Mouse (Mus musculus): ENCODE measurements at regions not wholly inside any gene's neighbourhood (a gene's known extent, or its start where the extent isn't known, plus 50 kb on each side); places are given as distances from the start of the nearest gene placed in this dataset.

GRCm38 (mm10) chr13:48003126-48003525, 257.9 kb upstream of the Id4 start:
- H3K4me3 ChIP-seq (ENCODE audit: control insufficient read depth in 1 of 2, insufficient read depth in 1 of 2, low read depth in 1 of 2, low read length in 2 of 2): no peak overlapping the region
- H3K36me3 ChIP-seq (ENCODE audit: control insufficient read depth, insufficient read depth, low read length): no peaks in the 10 kb centered on the region
- no peak overlapping the region for H3K27ac ChIP-seq (replicated peaks in 1 of 2; ENCODE audit: control insufficient read depth in 1 of 2, insufficient read depth in 1 of 2, low read depth in 2 of 2, low read length in 2 of 2)
- no peaks in the 10 kb centered on the region for H3K27me3 ChIP-seq (ENCODE audit: control insufficient read depth, insufficient read depth, low read length)
- ATAC-seq (ENCODE audit: insufficient number of reproducible peaks, insufficient read depth, low FRiP score, low read depth): no peak
- H3K9me3 ChIP-seq (ENCODE audit: control insufficient read depth, low read length): no peaks in the 10 kb centered on the region
- no peaks in the 10 kb centered on the region for H3K4me1 ChIP-seq (ENCODE audit: control insufficient read depth in 2 of 2, insufficient read depth in 2 of 2, low read length in 2 of 2)
- 86% methylated on average over 4 of the region's 4 CpGs for WGBS
- H3K9ac ChIP-seq (ENCODE audit: low read length): no peak overlapping the region
- H3K4me2 ChIP-seq (ENCODE audit: low read length): no peak overlapping the region

- Histone ChIP-seq H3K9me3 (ENCODE audit: control insufficient read depth, low read length) (no peaks in the 10 kb centered on the region), H3K36me3 (ENCODE audit: control insufficient read depth, insufficient read depth, low read length) (no peaks in the 10 kb centered on the region), H3K4me2 (ENCODE audit: low read length) (no peak overlapping the region), H3K27me3 (ENCODE audit: control insufficient read depth, insufficient read depth, low read length) (no peaks in the 10 kb centered on the region), H3K27ac (replicated peaks in 1 of 2; ENCODE audit: control insufficient read depth in 1 of 2, insufficient read depth in 1 of 2, low read depth in 2 of 2, low read length in 2 of 2) (no peak overlapping the region), H3K9ac (ENCODE audit: low read length) (no peak overlapping the region), H3K4me1 (ENCODE audit: control insufficient read depth in 2 of 2, insufficient read depth in 2 of 2, low read length in 2 of 2) (no peaks in the 10 kb centered on the region), H3K4me3 (ENCODE audit: control insufficient read depth in 1 of 2, insufficient read depth in 1 of 2, low read depth in 1 of 2, low read length in 2 of 2) (no peak overlapping the region)
- ATAC-seq (ENCODE audit: insufficient number of reproducible peaks, insufficient read depth, low FRiP score, low read depth): no peak
- WGBS: 53% methylated on average over 7 of the region's 7 CpGs
Observed at GRCm38 (mm10) chr13:48013336-48013750, 247.7 kb upstream of the Id4 start.

GRCm38 (mm10) chr13:48015296-48015695, 245.7 kb upstream of the Id4 start:
- Histone ChIP-seq H3K4me1 (ENCODE audit: control insufficient read depth in 2 of 2, insufficient read depth in 2 of 2, low read length in 2 of 2) (no peaks in the 10 kb centered on the region), H3K27me3 (ENCODE audit: control insufficient read depth, insufficient read depth, low read length) (no peaks in the 10 kb centered on the region), H3K9ac (ENCODE audit: low read length) (no peak overlapping the region), H3K9me3 (ENCODE audit: control insufficient read depth, low read length) (no peaks in the 10 kb centered on the region), H3K4me2 (ENCODE audit: low read length) (no peak overlapping the region), H3K27ac (replicated peaks in 1 of 2; ENCODE audit: control insufficient read depth in 1 of 2, insufficient read depth in 1 of 2, low read depth in 2 of 2, low read length in 2 of 2) (no peak overlapping the region), H3K4me3 (ENCODE audit: control insufficient read depth in 1 of 2, insufficient read depth in 1 of 2, low read depth in 1 of 2, low read length in 2 of 2) (no peak overlapping the region), H3K36me3 (ENCODE audit: control insufficient read depth, insufficient read depth, low read length) (no peaks in the 10 kb centered on the region)
- ATAC-seq (ENCODE audit: insufficient number of reproducible peaks, insufficient read depth, low FRiP score, low read depth): no peak
- WGBS: 72% methylated on average over 4 of the region's 4 CpGs

- H3K4me2 ChIP-seq (ENCODE audit: low read length): no peak overlapping the region
- no peaks in the 10 kb centered on the region for H3K9me3 ChIP-seq (ENCODE audit: control insufficient read depth, low read length)
- no peaks in the 10 kb centered on the region for H3K36me3 ChIP-seq (ENCODE audit: control insufficient read depth, insufficient read depth, low read length)
- WGBS: 86% methylated on average over 3 of the region's 3 CpGs
- H3K27me3 ChIP-seq (ENCODE audit: control insufficient read depth, insufficient read depth, low read length): no peaks in the 10 kb centered on the region
- no peak for ATAC-seq (ENCODE audit: insufficient number of reproducible peaks, insufficient read depth, low FRiP score, low read depth)
- no peaks in the 10 kb centered on the region for H3K4me1 ChIP-seq (ENCODE audit: control insufficient read depth in 2 of 2, insufficient read depth in 2 of 2, low read length in 2 of 2)
- no peak overlapping the region for H3K9ac ChIP-seq (ENCODE audit: low read length)
- no peak overlapping the region for H3K4me3 ChIP-seq (ENCODE audit: control insufficient read depth in 1 of 2, insufficient read depth in 1 of 2, low read depth in 1 of 2, low read length in 2 of 2)
- no peak overlapping the region for H3K27ac ChIP-seq (replicated peaks in 1 of 2; ENCODE audit: control insufficient read depth in 1 of 2, insufficient read depth in 1 of 2, low read depth in 2 of 2, low read length in 2 of 2)
Observed at GRCm38 (mm10) chr13:48016051-48016450, 245.0 kb upstream of the Id4 start.

- 86% methylated on average over 6 of the region's 6 CpGs for WGBS
- Histone ChIP-seq H3K9ac (ENCODE audit: low read length) (no peak overlapping the region), H3K27me3 (ENCODE audit: control insufficient read depth, insufficient read depth, low read length) (no peaks in the 10 kb centered on the region), H3K27ac (replicated peaks in 1 of 2; ENCODE audit: control insufficient read depth in 1 of 2, insufficient read depth in 1 of 2, low read depth in 2 of 2, low read length in 2 of 2) (no peak overlapping the region), H3K36me3 (ENCODE audit: control insufficient read depth, insufficient read depth, low read length) (no peaks in the 10 kb centered on the region), H3K9me3 (ENCODE audit: control insufficient read depth, low read length) (no peaks in the 10 kb centered on the region), H3K4me2 (ENCODE audit: low read length) (no peak overlapping the region), H3K4me1 (ENCODE audit: control insufficient read depth in 2 of 2, insufficient read depth in 2 of 2, low read length in 2 of 2) (no peaks in the 10 kb centered on the region), H3K4me3 (ENCODE audit: control insufficient read depth in 1 of 2, insufficient read depth in 1 of 2, low read depth in 1 of 2, low read length in 2 of 2) (no peak overlapping the region)
- no peak for ATAC-seq (ENCODE audit: insufficient number of reproducible peaks, insufficient read depth, low FRiP score, low read depth)
Observed at GRCm38 (mm10) chr13:48016606-48017005, 244.4 kb upstream of the Id4 start.

- Histone ChIP-seq H3K4me2 (ENCODE audit: low read length) (no peak overlapping the region), H3K4me1 (ENCODE audit: control insufficient read depth in 2 of 2, insufficient read depth in 2 of 2, low read length in 2 of 2) (no peaks in the 10 kb centered on the region), H3K4me3 (ENCODE audit: control insufficient read depth in 1 of 2, insufficient read depth in 1 of 2, low read depth in 1 of 2, low read length in 2 of 2) (no peak overlapping the region), H3K9ac (ENCODE audit: low read length) (no peak overlapping the region), H3K9me3 (ENCODE audit: control insufficient read depth, low read length) (no peaks in the 10 kb centered on the region), H3K27ac (replicated peaks in 1 of 2; ENCODE audit: control insufficient read depth in 1 of 2, insufficient read depth in 1 of 2, low read depth in 2 of 2, low read length in 2 of 2) (no peak overlapping the region), H3K36me3 (ENCODE audit: control insufficient read depth, insufficient read depth, low read length) (no peaks in the 10 kb centered on the region), H3K27me3 (ENCODE audit: control insufficient read depth, insufficient read depth, low read length) (no peaks in the 10 kb centered on the region)
- ATAC-seq (ENCODE audit: insufficient number of reproducible peaks, insufficient read depth, low FRiP score, low read depth): no peak
- WGBS: 81% methylated on average over 8 of the region's 8 CpGs
Observed at GRCm38 (mm10) chr13:48017649-48018048, 243.4 kb upstream of the Id4 start.

- H3K9ac ChIP-seq (ENCODE audit: low read length): no peak overlapping the region
- no peaks in the 10 kb centered on the region for H3K9me3 ChIP-seq (ENCODE audit: control insufficient read depth, low read length)
- H3K27me3 ChIP-seq (ENCODE audit: control insufficient read depth, insufficient read depth, low read length): no peaks in the 10 kb centered on the region
- no peaks in the 10 kb centered on the region for H3K36me3 ChIP-seq (ENCODE audit: control insufficient read depth, insufficient read depth, low read length)
- H3K27ac ChIP-seq (replicated peaks in 1 of 2; ENCODE audit: control insufficient read depth in 1 of 2, insufficient read depth in 1 of 2, low read depth in 2 of 2, low read length in 2 of 2): no peak overlapping the region
- H3K4me2 ChIP-seq (ENCODE audit: low read length): no peak overlapping the region
- no peaks in the 10 kb centered on the region for H3K4me1 ChIP-seq (ENCODE audit: control insufficient read depth in 2 of 2, insufficient read depth in 2 of 2, low read length in 2 of 2)
- no peak for ATAC-seq (ENCODE audit: insufficient number of reproducible peaks, insufficient read depth, low FRiP score, low read depth)
- H3K4me3 ChIP-seq (ENCODE audit: control insufficient read depth in 1 of 2, insufficient read depth in 1 of 2, low read depth in 1 of 2, low read length in 2 of 2): no peak overlapping the region
- 61% methylated on average over 5 of the region's 5 CpGs for WGBS
Observed at GRCm38 (mm10) chr13:48018606-48019005, 242.4 kb upstream of the Id4 start.

GRCm38 (mm10) chr13:48022958-48023615, 237.9 kb upstream of the Id4 start:
- no peaks in the 10 kb centered on the region for H3K36me3 ChIP-seq (ENCODE audit: control insufficient read depth, insufficient read depth, low read length)
- no peaks in the 10 kb centered on the region for H3K9me3 ChIP-seq (ENCODE audit: control insufficient read depth, low read length)
- peaks cover 3 to 4% of the 10 kb centered on the region in 2 experiments; a peak in 2 of 4 replicates for H3K4me1 ChIP-seq (ENCODE audit: control insufficient read depth in 2 of 2, insufficient read depth in 2 of 2, low read length in 2 of 2)
- no peak for ATAC-seq (ENCODE audit: insufficient number of reproducible peaks, insufficient read depth, low FRiP score, low read depth)
- H3K27ac ChIP-seq (replicated peaks in 1 of 2; ENCODE audit: control insufficient read depth in 1 of 2, insufficient read depth in 1 of 2, low read depth in 2 of 2, low read length in 2 of 2): no peak overlapping the region
- H3K27me3 ChIP-seq (ENCODE audit: control insufficient read depth, insufficient read depth, low read length): no peaks in the 10 kb centered on the region
- H3K4me3 ChIP-seq (ENCODE audit: control insufficient read depth in 1 of 2, insufficient read depth in 1 of 2, low read depth in 1 of 2, low read length in 2 of 2): no peak overlapping the region
- 74% methylated on average over 7 of the region's 7 CpGs for WGBS
- no peak overlapping the region for H3K9ac ChIP-seq (ENCODE audit: low read length)
- H3K4me2 ChIP-seq (ENCODE audit: low read length): no peak overlapping the region
